Mouse (Mus musculus) midbrain, embryonic 13.5 days (tissue): Measurements from ENCODE around the gene Hsdl1. TPM values are rescaled to one million over a fixed set of nuclear protein-coding genes. Genes with fewer than 3 reads are reported as not detected.

ENCODE experiments used
- ATAC-seq: fragments of 200-750 bp; cut with Nextera tagmentation; 2 replicates; pipeline ENCODE4 v1.8.0; 2017; ENCODE audit warnings: mild to moderate bottlenecking, moderate TSS enrichment, moderate library complexity
- H3K27ac ChIP-seq: fragments of 300-500 bp; sonication (generic); 2 replicates; pipeline ENCODE4 v1.5.1; 2015; ENCODE audit warnings: inconsistent platforms, mild to moderate bottlenecking, moderate library complexity
- H3K27me3 ChIP-seq: fragments of 300-500 bp; sonication (generic); 2 replicates; pipeline ENCODE4 v1.6.1; 2015; ENCODE audit warnings: mild to moderate bottlenecking, inconsistent platforms
- H3K36me3 ChIP-seq: fragments of 300-500 bp; sonication (generic); 2 replicates; pipeline ENCODE4 v1.6.1; 2015; ENCODE audit warnings: mild to moderate bottlenecking, inconsistent platforms
- H3K4me1 ChIP-seq: fragments of 300-500 bp; sonication (generic); replicated peaks from 2 replicates; pipeline ENCODE4 v1.6.1; 2015; ENCODE audit warnings: inconsistent platforms
- H3K4me2 ChIP-seq: fragments of 300-500 bp; sonication (generic); replicated peaks from 2 replicates; pipeline ENCODE4 v1.6.1; 2015; ENCODE audit warnings: moderate library complexity, mild to moderate bottlenecking, inconsistent platforms
- H3K4me3 ChIP-seq: fragments of 300-500 bp; sonication (generic); replicated peaks from 2 replicates; pipeline ENCODE4 v1.5.1; 2015; ENCODE audit warnings: mild to moderate bottlenecking, inconsistent platforms
- H3K9ac ChIP-seq: fragments of 300-500 bp; sonication (generic); replicated peaks from 2 replicates; pipeline ENCODE4 v1.6.1; 2015; ENCODE audit warnings: mild to moderate bottlenecking, inconsistent platforms
- H3K9me3 ChIP-seq: fragments of 300-500 bp; sonication (generic); 2 replicates; pipeline ENCODE4 v1.6.1; 2016; ENCODE audit warnings: mild to moderate bottlenecking, inconsistent platforms
- WGBS: fragments of 180-500 bp; shearing (Covaris S2); methylation state at CpG from one replicate; pipeline ENCODE4 v1.1.7; 2015; 5-methylcytosine and 5-hydroxymethylcytosine counted together
- polyA plus RNA-seq: library from polyadenylated mRNA; unstranded; fragments of >200 nt; fragmentation: Nextera tagmentation; extraction: Ambion mirVana; gene quantifications from 2 replicates; pipeline ENCODE4 v1.2.1, GENCODE M21; 2015

Gene Hsdl1
- polyA plus RNA-seq, 1 experiment from 2014 or later = 153 TPM

- Histone ChIP-seq H3K27ac (no peak overlapping the region), H3K4me2 (peak overlapping the region; percentile 87), H3K9ac (peak overlapping the region; percentile 89), H3K4me3 (peak overlapping the region; percentile 91), H3K9me3 (no peaks in the 10 kb centered on the region), H3K4me1 (peaks cover 31% of the 10 kb centered on the region), H3K27me3 (peaks cover 28% of the 10 kb centered on the region), H3K36me3 (no peaks in the 10 kb centered on the region)
- no peak for ATAC-seq
- WGBS = 2% methylated on average over 16 of the region's 16 CpGs
Measured at GRCm38 (mm10) chr8:119575366-119575726, 363 bp upstream of the Hsdl1 start.

- no peak overlapping the region for H3K27ac ChIP-seq
- WGBS = 96% methylated on average over 4 of the region's 4 CpGs
- peaks cover 16% of the 10 kb centered on the region for H3K27me3 ChIP-seq
- no peaks in the 10 kb centered on the region for H3K9me3 ChIP-seq
- H3K9ac ChIP-seq = no peak overlapping the region
- peaks cover 4% of the 10 kb centered on the region for H3K36me3 ChIP-seq
- no peak overlapping the region for H3K4me2 ChIP-seq
- H3K4me3 ChIP-seq = no peak overlapping the region
- no peak for ATAC-seq
- H3K4me1 ChIP-seq = peaks cover 36% of the 10 kb centered on the region
Measured at GRCm38 (mm10) chr8:119572411-119572810, 2.6 kb downstream of the Hsdl1 start.

- no peak for ATAC-seq
- H3K27ac ChIP-seq = no peak overlapping the region
- WGBS = 89% methylated on average over 6 of the region's 6 CpGs
- peaks cover 36% of the 10 kb centered on the region for H3K4me1 ChIP-seq
- H3K4me2 ChIP-seq = no peak overlapping the region
- H3K27me3 ChIP-seq = peaks cover 5% of the 10 kb centered on the region
- H3K4me3 ChIP-seq = no peak overlapping the region
- peak overlapping the region; percentile 8; the same call in 1 of the 2 replicates for H3K9ac ChIP-seq
- peaks cover 12% of the 10 kb centered on the region for H3K36me3 ChIP-seq
- no peaks in the 10 kb centered on the region for H3K9me3 ChIP-seq
Measured at GRCm38 (mm10) chr8:119571135-119571534, 3.8 kb downstream of the Hsdl1 start.

GRCm38 (mm10) chr8:119569881-119570280, 5.1 kb downstream of the Hsdl1 start:
- Histone ChIP-seq H3K4me2 (no peak overlapping the region), H3K27ac (no peak overlapping the region), H3K4me1 (peaks cover 33% of the 10 kb centered on the region), H3K27me3 (no peaks in the 10 kb centered on the region), H3K4me3 (no peak overlapping the region), H3K36me3 (peaks cover 24% of the 10 kb centered on the region), H3K9me3 (no peaks in the 10 kb centered on the region), H3K9ac (peak overlapping the region; percentile 39)
- WGBS = 32% methylated on average over 4 of the region's 4 CpGs
- ATAC-seq = no peak

- WGBS = 61% methylated on average over 7 of the region's 7 CpGs
- no peak overlapping the region for H3K9ac ChIP-seq
- no peaks in the 10 kb centered on the region for H3K27me3 ChIP-seq
- H3K4me1 ChIP-seq = peaks cover 31% of the 10 kb centered on the region
- H3K9me3 ChIP-seq = no peaks in the 10 kb centered on the region
- no peak for ATAC-seq
- H3K4me3 ChIP-seq = no peak overlapping the region
- H3K4me2 ChIP-seq = no peak overlapping the region
- peaks cover 32% of the 10 kb centered on the region for H3K36me3 ChIP-seq
- no peak overlapping the region for H3K27ac ChIP-seq
Measured at GRCm38 (mm10) chr8:119568951-119569350, 6.0 kb downstream of the Hsdl1 start.

GRCm38 (mm10) chr8:119568251-119568650, 6.7 kb downstream of the Hsdl1 start:
- Histone ChIP-seq H3K27ac (no peak overlapping the region), H3K4me1 (peaks cover 24% of the 10 kb centered on the region), H3K9me3 (no peaks in the 10 kb centered on the region), H3K4me3 (no peak overlapping the region), H3K4me2 (no peak overlapping the region), H3K27me3 (no peaks in the 10 kb centered on the region), H3K9ac (no peak overlapping the region), H3K36me3 (peaks cover 39% of the 10 kb centered on the region)
- ATAC-seq = no peak
- WGBS = 90% methylated on average over 9 of the region's 9 CpGs

- Histone ChIP-seq H3K4me3 (no peak overlapping the region), H3K27ac (no peak overlapping the region), H3K4me1 (0 out of 2 replicates have a peak, but pooled peaks cover 10% of the 10 kb centered on the region), H3K27me3 (no peaks in the 10 kb centered on the region), H3K9me3 (no peaks in the 10 kb centered on the region), H3K4me2 (no peak overlapping the region), H3K9ac (no peak overlapping the region), H3K36me3 (peaks cover 56% of the 10 kb centered on the region)
- ATAC-seq = no peak
- 84% methylated on average over 11 of the region's 11 CpGs for WGBS
Measured at GRCm38 (mm10) chr8:119566367-119566766, 8.6 kb downstream of the Hsdl1 start.

- H3K27me3 ChIP-seq = no peaks in the 10 kb centered on the region
- no peaks in the 10 kb centered on the region for H3K9me3 ChIP-seq
- no peak for ATAC-seq
- H3K4me2 ChIP-seq = no peak overlapping the region
- H3K27ac ChIP-seq = no peak overlapping the region
- H3K4me1 ChIP-seq = peaks cover 5% of the 10 kb centered on the region
- no peak overlapping the region for H3K9ac ChIP-seq
- peaks cover 63% of the 10 kb centered on the region for H3K36me3 ChIP-seq
- 93% methylated on average over 14 of the region's 14 CpGs for WGBS
- H3K4me3 ChIP-seq = no peak overlapping the region
Measured at GRCm38 (mm10) chr8:119563849-119564251, 11.1 kb downstream of the Hsdl1 start.

- Histone ChIP-seq H3K9ac (peak overlapping the region; percentile 67; the same call in 1 of the 2 replicates), H3K36me3 (peaks cover 35% of the 10 kb centered on the region), H3K4me1 (peaks cover 32% of the 10 kb centered on the region), H3K4me3 (peak overlapping the region; percentile 75), H3K4me2 (peak overlapping the region; percentile 87), H3K9me3 (no peaks in the 10 kb centered on the region), H3K27ac (peak overlapping the region; percentile 75; the same call in 1 of the 2 replicates), H3K27me3 (no peaks in the 10 kb centered on the region)
- 88% methylated on average over 6 of the region's 6 CpGs for WGBS
- ATAC-seq = peak; percentile 2; the same call in 1 of the 2 replicates
Measured at GRCm38 (mm10) chr8:119559402-119559720, 15.6 kb downstream of the Hsdl1 start.

GRCm38 (mm10) chr8:119558603-119559401, 16.2 kb downstream of the Hsdl1 start, which contains the start of gene Mbtps1:
Gene Mbtps1, minus strand, starts transcription at chr8:119558735.
- peak within 1 kb of the TSS; percentile 90 for H3K9ac ChIP-seq
- H3K4me3 ChIP-seq = peak within 1 kb of the TSS; percentile 75
- H3K9me3 ChIP-seq = no peaks in the 10 kb centered on the region
- ATAC-seq = peak; percentile 94
- peak within 1 kb of the TSS; percentile 94 for H3K27ac ChIP-seq
- H3K27me3 ChIP-seq = no peaks in the 10 kb centered on the region
- peaks cover 29% of the 10 kb centered on the region for H3K36me3 ChIP-seq
- H3K4me1 ChIP-seq = peaks cover 38% of the 10 kb centered on the region
- WGBS = 6% methylated on average over 63 of the region's 63 CpGs
- H3K4me2 ChIP-seq = peak within 1 kb of the TSS; percentile 87

GRCm38 (mm10) chr8:119557821-119558602, 17.0 kb downstream of the Hsdl1 start:
- peaks cover 40% of the 10 kb centered on the region for H3K4me1 ChIP-seq
- WGBS = 1% methylated on average over 55 of the region's 55 CpGs
- no peaks in the 10 kb centered on the region for H3K9me3 ChIP-seq
- H3K27me3 ChIP-seq = no peaks in the 10 kb centered on the region
- peak; percentile 91 for ATAC-seq
- peaks cover 21% of the 10 kb centered on the region for H3K36me3 ChIP-seq
- peak overlapping the region; percentile 87 for H3K4me2 ChIP-seq
- H3K4me3 ChIP-seq = peak overlapping the region; percentile 75
- peak overlapping the region; percentile 94 for H3K27ac ChIP-seq
- H3K9ac ChIP-seq = peak overlapping the region; percentile 90

- Histone ChIP-seq H3K27me3 (no peaks in the 10 kb centered on the region), H3K9ac (peak overlapping the region; percentile 90), H3K9me3 (no peaks in the 10 kb centered on the region), H3K4me3 (peak overlapping the region; percentile 75), H3K4me1 (peaks cover 40% of the 10 kb centered on the region), H3K27ac (no peak overlapping the region), H3K4me2 (peak overlapping the region; percentile 87), H3K36me3 (peaks cover 12% of the 10 kb centered on the region)
- ATAC-seq = no peak
- 83% methylated on average over 9 of the region's 9 CpGs for WGBS
Measured at GRCm38 (mm10) chr8:119557132-119557531, 17.9 kb downstream of the Hsdl1 start.
